Mouse (Mus musculus): ENCODE measurements around the gene Plekha1. TPM values are rescaled to one million over a fixed set of nuclear protein-coding genes. Genes with fewer than 3 reads are reported as not detected.

The Plekha1 gene
- polyA plus RNA-seq, 1 experiment from 2014 or later: 31.7 TPM

GRCm38 (mm10) chr7:130936472-130936951 lies 71.0 kb downstream of the Plekha1 start:
- no peak for DNase-seq (ENCODE audit: extremely low spot score, low spot score)
- Histone ChIP-seq H3K27me3 (ENCODE audit: poor library complexity, severe bottlenecking) (peaks cover 93% of the 10 kb centered on the region), H3K36me3 (replicated peaks) (no peaks in the 10 kb centered on the region), H3K4me3 (peak overlapping the region; percentile 57), H3K4me1 (peaks cover 21% of the 10 kb centered on the region), H3K9me3 (peaks cover 3% of the 10 kb centered on the region; the same call in 1 of the 2 replicates), H3K27ac (no peak overlapping the region)
- 1% methylated on average over 49 of the region's 49 CpGs for WGBS

DNA sequence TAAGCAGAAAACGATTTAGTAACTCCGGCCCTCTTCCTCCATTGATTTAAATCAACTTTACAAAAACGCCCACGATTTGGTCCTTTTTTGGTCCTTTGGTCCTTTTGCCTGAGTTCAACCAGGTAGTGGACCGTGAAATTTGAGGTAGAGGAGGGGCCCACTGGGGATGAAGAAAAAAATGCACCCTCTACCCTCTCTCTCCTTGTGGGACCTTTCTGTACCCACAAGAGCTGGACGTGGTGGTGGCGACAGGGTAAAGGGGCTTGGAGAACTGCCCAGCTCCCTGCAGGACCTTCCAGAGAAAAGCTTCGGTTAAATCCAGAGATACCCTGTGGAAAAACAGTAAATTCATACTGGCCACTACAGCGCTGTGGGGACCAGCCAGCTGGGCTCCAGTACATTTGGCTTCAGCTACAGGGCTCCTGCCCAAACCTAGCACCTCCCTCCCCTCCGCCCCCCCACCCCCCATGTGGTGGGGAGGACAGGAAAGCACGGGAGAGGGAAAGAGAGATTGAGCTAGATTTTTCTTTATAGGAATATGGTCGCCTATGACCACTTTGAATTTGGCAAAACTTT lies 71.8 kb downstream of the Plekha1 start:
- no peak overlapping the region for H3K27ac ChIP-seq
- no peaks in the 10 kb centered on the region for H3K36me3 ChIP-seq (replicated peaks)
- no peaks in the 10 kb centered on the region for H3K9me3 ChIP-seq
- 37% methylated on average over 12 of the region's 12 CpGs for WGBS
- H3K4me3 ChIP-seq: no peak overlapping the region
- no peak for DNase-seq (ENCODE audit: extremely low spot score, low spot score)
- H3K4me1 ChIP-seq: peaks cover 21% of the 10 kb centered on the region
- peaks cover 89% of the 10 kb centered on the region for H3K27me3 ChIP-seq (ENCODE audit: poor library complexity, severe bottlenecking)

DNA sequence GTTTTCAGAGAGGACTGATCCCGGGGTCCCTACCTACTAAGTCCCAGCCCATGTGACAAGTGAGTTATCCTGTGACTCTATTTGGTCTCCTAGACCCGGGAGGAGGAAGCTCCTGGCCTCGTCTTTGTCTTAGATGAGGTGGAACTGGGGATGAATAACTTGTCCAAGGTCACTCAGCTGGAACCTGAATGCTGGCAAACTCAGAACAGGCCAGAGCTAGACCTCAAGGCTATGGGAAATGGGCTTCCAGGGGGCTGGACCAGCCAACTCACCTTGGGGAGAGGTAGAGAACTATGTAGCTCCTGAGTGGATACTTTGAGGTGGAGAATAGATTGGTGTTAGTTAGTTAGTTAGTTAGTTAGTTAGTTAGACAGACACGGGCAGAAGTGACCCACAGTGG lies 72.4 kb downstream of the Plekha1 start:
- Histone ChIP-seq H3K36me3 (replicated peaks) (no peaks in the 10 kb centered on the region), H3K27ac (no peak overlapping the region), H3K27me3 (ENCODE audit: poor library complexity, severe bottlenecking) (peaks cover 82% of the 10 kb centered on the region), H3K9me3 (no peaks in the 10 kb centered on the region), H3K4me1 (peaks cover 21% of the 10 kb centered on the region), H3K4me3 (no peak overlapping the region)
- DNase-seq (ENCODE audit: extremely low spot score, low spot score): no peak
- WGBS: 71% methylated on average over 4 of the region's 4 CpGs

GRCm38 (mm10) chr7:130938896-130939295 lies 73.3 kb downstream of the Plekha1 start:
- Histone ChIP-seq H3K27me3 (ENCODE audit: poor library complexity, severe bottlenecking) (peaks cover 73% of the 10 kb centered on the region), H3K4me1 (peaks cover 21% of the 10 kb centered on the region), H3K27ac (no peak overlapping the region), H3K36me3 (replicated peaks) (no peaks in the 10 kb centered on the region), H3K9me3 (no peaks in the 10 kb centered on the region), H3K4me3 (no peak overlapping the region)
- WGBS: 89% methylated on average over 8 of the region's 8 CpGs
- DNase-seq (ENCODE audit: extremely low spot score, low spot score): no peak

DNA sequence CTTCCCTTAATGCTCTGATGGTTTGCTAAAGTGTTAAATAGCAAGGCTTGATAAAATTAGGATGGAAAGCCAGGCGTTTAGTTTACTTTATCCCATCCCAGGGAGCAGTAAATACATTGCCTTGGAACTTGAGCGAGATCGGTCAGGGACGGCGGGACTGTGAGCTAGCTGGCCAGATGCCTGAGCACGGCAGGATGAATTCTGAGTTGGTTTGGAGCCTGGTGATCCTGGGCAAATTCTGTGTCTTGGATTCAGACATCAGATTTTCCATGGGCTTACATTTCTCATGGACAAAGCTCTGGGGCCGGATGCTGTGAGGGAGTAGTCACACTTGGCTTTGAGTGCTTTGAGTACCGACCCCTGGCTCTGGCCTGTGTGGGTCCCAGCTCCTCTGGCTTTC lies 75.2 kb downstream of the Plekha1 start:
- Histone ChIP-seq H3K36me3 (replicated peaks) (no peaks in the 10 kb centered on the region), H3K27me3 (ENCODE audit: poor library complexity, severe bottlenecking) (peaks cover 55% of the 10 kb centered on the region), H3K4me3 (no peak overlapping the region), H3K4me1 (peaks cover 14% of the 10 kb centered on the region), H3K9me3 (no peaks in the 10 kb centered on the region), H3K27ac (no peak overlapping the region)
- DNase-seq (ENCODE audit: extremely low spot score, low spot score): no peak
- WGBS: 88% methylated on average over 8 of the region's 8 CpGs

GRCm38 (mm10) chr7:130943280-130943895 lies 77.8 kb downstream of the Plekha1 start:
- no peak for DNase-seq (ENCODE audit: extremely low spot score, low spot score)
- 91% methylated on average over 9 of the region's 9 CpGs for WGBS

GRCm38 (mm10) chr7:130944766-130945475 lies 79.4 kb downstream of the Plekha1 start:
- no peak for DNase-seq (ENCODE audit: extremely low spot score, low spot score)
- Histone ChIP-seq H3K9me3 (no peaks in the 10 kb centered on the region), H3K27me3 (ENCODE audit: poor library complexity, severe bottlenecking) (peaks cover 13% of the 10 kb centered on the region), H3K36me3 (replicated peaks) (no peaks in the 10 kb centered on the region), H3K4me1 (peaks cover 6% of the 10 kb centered on the region), H3K4me3 (no peak overlapping the region), H3K27ac (no peak overlapping the region)
- WGBS: 91% methylated on average over 11 of the region's 11 CpGs

More at GRCm38 (mm10) chr7:130943280-130943895, 77.8 kb downstream of the Plekha1 start:
- Histone ChIP-seq H3K27me3 (ENCODE audit: poor library complexity, severe bottlenecking) (peaks cover 29% of the 10 kb centered on the region), H3K4me3 (no peak overlapping the region), H3K9me3 (no peaks in the 10 kb centered on the region), H3K27ac (no peak overlapping the region), H3K4me1 (no peaks in the 10 kb centered on the region), H3K36me3 (replicated peaks) (no peaks in the 10 kb centered on the region)

- Histone ChIP-seq H3K27ac (no peak overlapping the region), H3K9me3 (no peaks in the 10 kb centered on the region), H3K36me3 (replicated peaks) (no peaks in the 10 kb centered on the region), H3K4me3 (no peak overlapping the region), H3K4me1 (peaks cover 6% of the 10 kb centered on the region), H3K27me3 (ENCODE audit: poor library complexity, severe bottlenecking) (peaks cover 5% of the 10 kb centered on the region; the same call in 1 of the 2 replicates)
- WGBS: 91% methylated on average over 3 of the region's 3 CpGs
- no peak for DNase-seq (ENCODE audit: extremely low spot score, low spot score)
Measured at GRCm38 (mm10) chr7:130945730-130946129, 80.2 kb downstream of the Plekha1 start.

DNA sequence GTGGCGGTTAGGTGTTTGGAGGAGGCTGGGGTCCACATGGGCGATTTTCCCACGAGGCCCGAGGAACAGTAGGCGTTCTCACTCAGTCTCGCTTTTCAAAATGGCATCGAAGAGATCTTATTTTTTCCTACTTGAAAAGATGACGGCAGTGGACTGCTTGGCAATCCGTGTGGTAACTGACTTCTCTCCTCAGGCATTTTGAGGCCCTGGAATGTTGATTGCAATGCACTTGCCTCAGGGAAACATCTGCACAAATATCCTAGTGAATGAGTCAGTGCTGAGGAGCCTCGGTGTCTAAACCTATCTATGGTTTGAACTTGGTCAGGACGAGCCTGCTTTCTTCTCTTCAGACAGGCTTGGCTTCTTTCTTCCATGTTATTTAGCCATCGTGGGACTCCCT lies 80.7 kb downstream of the Plekha1 start:
- Histone ChIP-seq H3K4me1 (peaks cover 6% of the 10 kb centered on the region), H3K27ac (no peak overlapping the region), H3K36me3 (replicated peaks) (no peaks in the 10 kb centered on the region), H3K9me3 (no peaks in the 10 kb centered on the region), H3K4me3 (no peak overlapping the region), H3K27me3 (ENCODE audit: poor library complexity, severe bottlenecking) (no peaks in the 10 kb centered on the region)
- WGBS: 89% methylated on average over 12 of the region's 12 CpGs
- no peak for DNase-seq (ENCODE audit: extremely low spot score, low spot score)

GRCm38 (mm10) chr7:130948563-130949208 lies 83.1 kb downstream of the Plekha1 start:
- no peaks in the 10 kb centered on the region for H3K9me3 ChIP-seq
- no peaks in the 10 kb centered on the region for H3K36me3 ChIP-seq (replicated peaks)
- no peak for DNase-seq (ENCODE audit: extremely low spot score, low spot score)
- WGBS: 69% methylated on average over 5 of the region's 5 CpGs
- no peak overlapping the region for H3K4me3 ChIP-seq
- H3K27me3 ChIP-seq (ENCODE audit: poor library complexity, severe bottlenecking): no peaks in the 10 kb centered on the region
- no peak overlapping the region for H3K27ac ChIP-seq
- H3K4me1 ChIP-seq: peaks cover 6% of the 10 kb centered on the region

DNA sequence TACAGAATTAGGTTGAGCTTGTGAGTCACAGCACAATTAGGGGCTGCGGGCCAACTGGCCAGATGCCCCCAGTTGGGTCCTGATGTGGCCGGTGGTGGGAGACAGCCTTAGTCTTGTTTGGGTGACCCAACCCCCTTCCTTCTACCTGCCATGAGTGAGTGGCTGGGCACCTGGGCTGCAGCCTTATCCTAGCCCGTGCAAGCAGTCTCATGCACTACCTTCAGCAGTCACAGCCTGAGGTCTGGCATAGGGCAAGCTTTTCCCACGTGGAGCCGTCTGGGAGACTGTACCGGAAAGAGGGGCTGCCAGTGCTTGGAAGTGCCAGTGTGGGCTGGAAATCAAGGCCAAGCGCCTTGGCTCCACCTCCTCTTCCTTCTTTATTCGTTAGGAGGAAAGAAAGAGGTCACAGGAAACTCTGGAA lies 83.8 kb downstream of the Plekha1 start:
- 59% methylated on average over 8 of the region's 8 CpGs for WGBS
- no peaks in the 10 kb centered on the region for H3K36me3 ChIP-seq (replicated peaks)
- no peaks in the 10 kb centered on the region for H3K9me3 ChIP-seq
- no peaks in the 10 kb centered on the region for H3K27me3 ChIP-seq (ENCODE audit: poor library complexity, severe bottlenecking)
- peaks cover 6% of the 10 kb centered on the region for H3K4me1 ChIP-seq
- H3K27ac ChIP-seq: no peak overlapping the region
- no peak overlapping the region for H3K4me3 ChIP-seq
- no peak for DNase-seq (ENCODE audit: extremely low spot score, low spot score)

DNA sequence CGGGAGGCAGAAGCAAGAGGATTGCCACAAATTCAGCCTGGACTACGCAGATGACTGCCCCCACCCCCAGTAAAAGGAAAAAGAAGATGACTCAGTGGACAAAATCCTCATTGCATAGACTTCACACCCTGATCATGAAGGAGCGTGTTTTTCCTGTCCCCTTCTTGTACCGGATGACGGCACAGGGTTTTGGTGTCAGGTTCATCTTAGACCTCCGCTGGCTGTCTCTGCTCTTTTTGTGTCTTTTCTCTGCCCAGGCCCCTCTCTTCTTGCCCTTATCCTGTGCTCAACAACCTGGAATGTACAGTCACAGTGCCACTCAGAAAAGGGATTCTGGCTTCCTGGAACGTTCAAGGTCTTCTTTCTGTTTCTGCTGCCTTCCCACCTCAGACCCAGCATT lies 84.9 kb downstream of the Plekha1 start:
- Histone ChIP-seq H3K27ac (no peak overlapping the region), H3K9me3 (no peaks in the 10 kb centered on the region), H3K27me3 (ENCODE audit: poor library complexity, severe bottlenecking) (no peaks in the 10 kb centered on the region), H3K4me1 (peaks cover 6% of the 10 kb centered on the region), H3K36me3 (replicated peaks) (no peaks in the 10 kb centered on the region), H3K4me3 (no peak overlapping the region)
- WGBS: 91% methylated on average over 7 of the region's 7 CpGs
- no peak for DNase-seq (ENCODE audit: extremely low spot score, low spot score)

Data from forebrain, embryonic 10.5 days (tissue).